Mouse (Mus musculus) ES-Bruce4 (cell line): ENCODE data around the gene Dusp5.

Experiments used
- CTCF ChIP-seq: IDR thresholded peaks from one replicate; pipeline ENCODE4 v1.8.1; 2011; ENCODE audit warnings: low read depth, low read length
- EP300 ChIP-seq: IDR thresholded peaks from 2 replicates; pipeline ENCODE4 v1.6.1; 2011; ENCODE audit warnings: low read depth, low read length; ENCODE audit not compliant: insufficient read depth
- POLR2A ChIP-seq: IDR thresholded peaks from one replicate; pipeline ENCODE4 v1.8.1; 2011; ENCODE audit warnings: low read length; ENCODE audit not compliant: insufficient read depth

GRCm38 (mm10) chr19:53577025-53577800 is 48.3 kb downstream of the Dusp5 start:
- TF ChIP-seq CTCF, result no peak
- TF ChIP-seq POLR2A, result no peak
- no peak for TF ChIP-seq EP300
